10 mouse cellular contexts compared by ENCODE assay signal in genomic region chr6:64799306-64800001, GRCm38 (mm10).
DNase-seq lines count a peak whose midpoint lies in the region; ATAC-seq and TF ChIP-seq lines count a peak whose summit lies in the region.
"Had no signal": no experiment of that assay in that cellular context is flagged by ENCODE, and none has a peak within 500 bp of the region (broad histone marks: within the 10 kb centered on the region; RNA-seq: fewer than 3 reads in every experiment).

No protein-coding gene starts in this region.

- H3K4me2 ChIP-seq in limb, embryonic 12.5 days = peak overlapping the region; percentile 79
- H3K4me2 ChIP-seq in stomach, embryonic 14.5 days (replicated peaks; ENCODE audit: low read depth, low read length) = peak overlapping the region; percentile 73

- peaks cover 7% of the 10 kb centered on the region; the same call in 1 of the 2 replicates for H3K27me3 ChIP-seq in limb, embryonic 12.5 days
- H3K27me3 ChIP-seq in stomach, embryonic 14.5 days (ENCODE audit: control insufficient read depth, insufficient read depth, low read length) = no peaks in the 10 kb centered on the region
- H3K27me3 ChIP-seq: CH12.LX had no signal

- H3K4me1 ChIP-seq in limb, embryonic 12.5 days (replicated peaks) = 0 out of 2 replicates have a peak, but pooled peaks cover 4% of the 10 kb centered on the region
- no peaks in the 10 kb centered on the region for H3K4me1 ChIP-seq in stomach, embryonic 14.5 days (ENCODE audit: control insufficient read depth, insufficient read depth, low read length)

- H3K9ac ChIP-seq in limb, embryonic 12.5 days (replicated peaks) = no peak overlapping the region; the same call in 1 of the 2 replicates
- no peak overlapping the region for H3K9ac ChIP-seq in stomach, embryonic 14.5 days (replicated peaks; ENCODE audit: low read depth, low read length)

- no peaks in the 10 kb centered on the region for H3K36me3 ChIP-seq in limb, embryonic 12.5 days
- H3K36me3 ChIP-seq in stomach, embryonic 14.5 days (ENCODE audit: control insufficient read depth, insufficient read depth, low read length) = no peaks in the 10 kb centered on the region

- intact Hi-C loops in gastrocnemius, adult 2 months (cut with DNase I) = no loop called here

- DNase-seq in gastrocnemius, adult 2 months = no peak
- no peak for DNase-seq in gastrocnemius, postnatal 10 days
- DNase-seq in right cerebral cortex, postnatal 4 days = peak; percentile 3
- DNase-seq in right cerebral cortex, adult 18-20 months = no peak
- no peak for DNase-seq in cerebellum, adult 9-10 months
- no peak for DNase-seq in spleen, postnatal 14 days (ENCODE audit: low spot score in 2 of 2)

- 6% methylated on average over 22 of the region's 22 CpGs for WGBS in limb, embryonic 12.5 days
- 11% methylated on average over 22 of the region's 22 CpGs for WGBS in stomach, embryonic 14.5 days

- TF ChIP-seq CTCF in gastrocnemius, adult 2 months (IDR thresholded peaks at IDR 0.05) = no peak

- ATAC-seq in limb, embryonic 12.5 days (ENCODE audit: insufficient number of reproducible peaks, insufficient read depth, low FRiP score, low TSS enrichment, low read depth) = peak; percentile 82
- ATAC-seq in stomach, embryonic 14.5 days (ENCODE audit: insufficient number of reproducible peaks, insufficient read depth, low FRiP score, low read depth) = no peak

- no peaks in the 10 kb centered on the region for H3K9me3 ChIP-seq in limb, embryonic 12.5 days
- H3K9me3 ChIP-seq in stomach, embryonic 14.5 days (ENCODE audit: control insufficient read depth, low read depth, low read length) = no peaks in the 10 kb centered on the region

- H3K27ac ChIP-seq in gastrocnemius, adult 2 months = no peak overlapping the region
- H3K27ac ChIP-seq in limb, embryonic 12.5 days = no peak overlapping the region
- no peak overlapping the region for H3K27ac ChIP-seq in stomach, embryonic 14.5 days (ENCODE audit: low read length)

- H3K4me3 ChIP-seq in gastrocnemius, adult 2 months = peak overlapping the region; percentile 24; the same call in 1 of the 2 replicates
- H3K4me3 ChIP-seq in limb, embryonic 12.5 days (replicated peaks) = peak overlapping the region; percentile 39
- H3K4me3 ChIP-seq in stomach, embryonic 14.5 days (ENCODE audit: low read depth, low read length) = peak overlapping the region; percentile 32
- H3K4me3 ChIP-seq: erythroblast, embryonic 14.5 days had no signal
